16 mouse cellular contexts compared by ENCODE assay signal in the genomic region with DNA sequence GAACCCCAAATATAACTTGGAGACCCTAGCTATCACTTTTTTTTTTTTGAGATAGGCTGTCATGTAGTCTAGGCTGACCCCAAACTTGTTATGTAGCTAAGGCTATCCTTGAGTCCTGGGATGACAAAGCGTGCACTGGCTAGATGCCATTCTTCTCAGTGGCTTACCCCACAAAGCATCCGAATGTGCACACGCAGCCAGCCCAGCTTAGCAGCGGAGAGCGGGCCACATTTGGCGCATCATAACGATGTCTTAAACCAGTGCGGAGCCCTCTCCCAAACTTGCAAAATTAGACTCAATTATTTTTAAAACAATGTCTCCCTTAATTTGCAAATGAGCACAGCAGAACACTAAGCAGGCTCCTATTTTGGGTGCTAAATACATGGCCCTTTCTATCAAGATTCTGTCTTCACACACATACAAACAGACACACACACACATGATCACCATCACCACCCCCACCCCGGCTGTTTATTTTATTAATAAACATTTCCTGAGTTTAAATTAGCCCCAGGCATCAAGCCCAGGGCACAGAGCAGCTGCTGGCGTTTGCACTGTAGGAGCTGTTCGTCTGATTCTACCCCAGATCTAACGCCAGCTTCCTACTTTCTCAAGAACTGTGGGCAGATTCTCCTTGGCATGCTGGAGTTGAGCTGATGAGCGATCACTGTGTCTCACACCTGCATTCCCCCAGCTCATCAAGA.
DNase-seq lines count a peak whose midpoint lies in the region; ATAC-seq and TF ChIP-seq lines count a peak whose summit lies in the region.
"Had no signal": no experiment of that assay in that cellular context is flagged by ENCODE, and none has a peak within 500 bp of the region (broad histone marks: within the 10 kb centered on the region; RNA-seq: fewer than 3 reads in every experiment).

No protein-coding gene starts in this region.

- peak; percentile 50 to 58 for DNase-seq in cerebellum, postnatal 10 days
- DNase-seq in cerebellum, adult 8-10 months: no peak
- peak; percentile 31 to 53 for DNase-seq in layer of hippocampus, adult 2 months (ENCODE audit: low spot score in 2 of 2)
- no peak for DNase-seq in layer of hippocampus, adult 9-10 months (ENCODE audit: low spot score)
- peak; percentile 47 for DNase-seq in forebrain, embryonic 14.5 days (ENCODE audit: low spot score)
- DNase-seq in adrenal gland, postnatal 36 days: no peak
- DNase-seq: adrenal gland, adult 8-10 months; embryo, embryonic 11 days; heart, adult 11 months; heart, postnatal 14 days; lung, postnatal 36 days; spleen, adult 18-20 months had no signal

- no peak overlapping the region for H3K4me2 ChIP-seq in forebrain, embryonic 14.5 days (ENCODE audit: low read length)
- no peak overlapping the region for H3K4me2 ChIP-seq in midbrain, embryonic 16.5 days (ENCODE audit: low read length)
- no peak overlapping the region for H3K4me2 ChIP-seq in heart, embryonic 12.5 days
- H3K4me2 ChIP-seq: kidney, embryonic 15.5 days; liver, embryonic 12.5 days had no signal

- no peak overlapping the region for H3K9ac ChIP-seq in forebrain, embryonic 14.5 days (ENCODE audit: low read length)
- H3K9ac ChIP-seq in midbrain, embryonic 16.5 days (ENCODE audit: low read depth, low read length): no peak overlapping the region
- H3K9ac ChIP-seq in heart, embryonic 12.5 days: no peak overlapping the region
- H3K9ac ChIP-seq: kidney, embryonic 15.5 days; liver, embryonic 12.5 days had no signal

- 49% methylated on average over 13 of the region's 13 CpGs for WGBS in forebrain, embryonic 14.5 days
- WGBS in midbrain, embryonic 16.5 days: 70% methylated on average over 13 of the region's 13 CpGs
- WGBS in heart, embryonic 12.5 days: 83% methylated on average over 13 of the region's 13 CpGs

- no peak for TF ChIP-seq CTCF in layer of hippocampus, adult 2 months (conservative IDR thresholded peaks at IDR 0.05)

- no peak overlapping the region for H3K4me3 ChIP-seq in layer of hippocampus, adult 2 months
- no peak overlapping the region for H3K4me3 ChIP-seq in forebrain, embryonic 14.5 days (ENCODE audit: low read depth, low read length)
- H3K4me3 ChIP-seq in midbrain, embryonic 16.5 days (ENCODE audit: low read depth, low read length): no peak overlapping the region
- H3K4me3 ChIP-seq in heart, embryonic 12.5 days: no peak overlapping the region
- H3K4me3 ChIP-seq: kidney, embryonic 15.5 days; liver, embryonic 12.5 days had no signal

- H3K9me3 ChIP-seq in forebrain, embryonic 14.5 days (replicated peaks; ENCODE audit: control insufficient read depth, low read length): no peaks in the 10 kb centered on the region
- H3K9me3 ChIP-seq in midbrain, embryonic 16.5 days (replicated peaks; ENCODE audit: control insufficient read depth, low read length, poor library complexity, severe bottlenecking): no peaks in the 10 kb centered on the region
- H3K9me3 ChIP-seq in heart, embryonic 12.5 days (replicated peaks): no peaks in the 10 kb centered on the region
- H3K9me3 ChIP-seq: kidney, embryonic 15.5 days; liver, embryonic 12.5 days had no signal

- no peaks in the 10 kb centered on the region for H3K36me3 ChIP-seq in forebrain, embryonic 14.5 days (ENCODE audit: control insufficient read depth, insufficient read depth, low read length)
- H3K36me3 ChIP-seq in midbrain, embryonic 16.5 days (ENCODE audit: control insufficient read depth, insufficient read depth, low read length): no peaks in the 10 kb centered on the region
- H3K36me3 ChIP-seq in heart, embryonic 12.5 days: no peaks in the 10 kb centered on the region
- H3K36me3 ChIP-seq: kidney, embryonic 15.5 days; liver, embryonic 12.5 days had no signal

- H3K27ac ChIP-seq in layer of hippocampus, adult 2 months: peak overlapping the region; percentile 82
- peak overlapping the region; percentile 48; the same call in 1 of the 2 replicates for H3K27ac ChIP-seq in forebrain, embryonic 14.5 days (ENCODE audit: low read depth, low read length)
- H3K27ac ChIP-seq in midbrain, embryonic 16.5 days (ENCODE audit: low read length): 0 out of 2 replicates have a peak overlapping the region, but pooled peaks have one; percentile 23
- no peak overlapping the region for H3K27ac ChIP-seq in heart, embryonic 12.5 days (ENCODE audit: poor library complexity, severe bottlenecking)
- H3K27ac ChIP-seq: kidney, embryonic 15.5 days; liver, embryonic 12.5 days had no signal

- ATAC-seq in forebrain, embryonic 14.5 days: no peak
- ATAC-seq in midbrain, embryonic 16.5 days: no peak
- ATAC-seq in heart, embryonic 12.5 days (ENCODE audit: insufficient number of reproducible peaks, low FRiP score): no peak
- ATAC-seq: liver, embryonic 12.5 days had no signal

- H3K27me3 ChIP-seq in forebrain, embryonic 14.5 days (replicated peaks; ENCODE audit: control insufficient read depth, insufficient read depth, low read length): no peaks in the 10 kb centered on the region
- H3K27me3 ChIP-seq in midbrain, embryonic 16.5 days (ENCODE audit: control insufficient read depth, insufficient read depth, low read depth, low read length): no peaks in the 10 kb centered on the region
- no peaks in the 10 kb centered on the region for H3K27me3 ChIP-seq in heart, embryonic 12.5 days (replicated peaks)
- H3K27me3 ChIP-seq: kidney, embryonic 15.5 days; liver, embryonic 12.5 days had no signal

- H3K4me1 ChIP-seq in forebrain, embryonic 14.5 days (ENCODE audit: control insufficient read depth, insufficient read depth, low read length): peaks cover 22% of the 10 kb centered on the region
- H3K4me1 ChIP-seq in midbrain, embryonic 16.5 days (ENCODE audit: control insufficient read depth, insufficient read depth, low read length): peaks cover 25% of the 10 kb centered on the region
- peaks cover 10% of the 10 kb centered on the region; the same call in 1 of the 2 replicates for H3K4me1 ChIP-seq in heart, embryonic 12.5 days (replicated peaks)

Comparison
In these comparisons a context has a peak if more than half of its experiments do, and no peak if none do; other contexts are left out.
1. DNase-seq: peak in cerebellum, postnatal 10 days (2 of 2), layer of hippocampus, adult 2 months (2 of 2) and forebrain, embryonic 14.5 days (single experiment); none in cerebellum, adult 8-10 months (single experiment), layer of hippocampus, adult 9-10 months (single experiment) and adrenal gland, postnatal 36 days (0 of 2).